Mouse (Mus musculus) heart, adult 2 months (tissue): ENCODE results near the gene Gm21988. TPM values are rescaled to one million over a fixed set of nuclear protein-coding genes. Genes with fewer than 3 reads are reported as not detected.

Experiments used
- DNase-seq, 2 experiments: peaks; one replicate each; pipeline ENCODE4 v3.0.0; 2021
- H3K27ac ChIP-seq: fragments of 200-600 bp; 2 replicates; pipeline ENCODE4 v1.8.1; 2022
- H3K27me3 ChIP-seq: fragments of 200-500 bp; 2 replicates; pipeline ENCODE4 v1.6.1; 2012; ENCODE audit warnings: mild to moderate bottlenecking, low read length, inconsistent platforms, mixed read lengths; ENCODE audit not compliant: control insufficient read depth, insufficient read depth
- H3K36me3 ChIP-seq: fragments of 200-500 bp; 2 replicates; pipeline ENCODE4 v1.6.1; 2012; ENCODE audit warnings: low read length, inconsistent platforms; ENCODE audit not compliant: control insufficient read depth, insufficient read depth
- H3K4me1 ChIP-seq: fragments of 200-500 bp; 2 replicates; pipeline ENCODE4 v1.6.1; 2011; ENCODE audit warnings: low read length; ENCODE audit not compliant: control insufficient read depth, insufficient read depth
- H3K4me3 ChIP-seq: fragments of 200-600 bp; 2 replicates; pipeline ENCODE4 v1.8.1; 2022
- H3K79me2 ChIP-seq: fragments of 200-500 bp; replicated peaks from 2 replicates; pipeline ENCODE4 v1.6.1; 2012; ENCODE audit warnings: mild to moderate bottlenecking, inconsistent platforms, low read length, moderate library complexity, mixed read lengths; ENCODE audit not compliant: control insufficient read depth, insufficient read depth
- H3K9ac ChIP-seq: fragments of 200-500 bp; 2 replicates; pipeline ENCODE4 v1.6.1; 2012; ENCODE audit warnings: low read depth, mild to moderate bottlenecking, control low read depth, inconsistent platforms, low read length, mixed read lengths
- CTCF ChIP-seq: fragments of 200-600 bp; IDR thresholded peaks from 2 replicates; pipeline ENCODE4 v1.8.1; 2022; ENCODE audit warnings: antibody characterized with exemption, mild to moderate bottlenecking, moderate library complexity
- EP300 ChIP-seq: fragments of 200-500 bp; IDR thresholded peaks from 2 replicates; pipeline ENCODE4 v1.6.1; 2011; ENCODE audit warnings: low read depth, low read length, control low read depth; ENCODE audit not compliant: insufficient read depth
- POLR2A ChIP-seq: fragments of 200-500 bp; IDR thresholded peaks from 2 replicates; pipeline ENCODE4 v1.6.1; 2011; ENCODE audit warnings: mild to moderate bottlenecking, low read depth, low read length, control low read depth; ENCODE audit not compliant: insufficient read depth
- WGBS: fragments of 180-500 bp; shearing (Covaris S2); methylation state at CpG from one replicate; pipeline ENCODE4 v1.1.7; 2018; 5-methylcytosine and 5-hydroxymethylcytosine counted together
- intact Hi-C: fragments of 180-260 bp; cut with DNase I; formaldehyde crosslinking; loops from one replicate; pipeline ENCODE4 v1.15.1; 2025
- polyA plus RNA-seq: library from polyadenylated mRNA; depleted of rRNA; stranded (reverse); fragments of >200 nt; gene quantifications from 2 replicates; pipeline ENCODE4 v1.2.3, GENCODE M21; 2012
- total RNA-seq, 2 experiments: library from RNA; stranded (reverse); gene quantifications; 2 replicates each; pipeline ENCODE4 v1.2.3; 2021

Gm21988 gene
- total and polyA plus RNA-seq, 3 experiments = 2.0 to 5.5 (median 3.4) TPM

GRCm38 (mm10) chr11:70247136-70247845, 7.7 kb upstream of the Gm21988 start:
- Histone ChIP-seq H3K4me3 (no peak overlapping the region), H3K36me3 (no peaks in the 10 kb centered on the region), H3K79me2 (no peaks in the 10 kb centered on the region), H3K27ac (no peak overlapping the region), H3K27me3 (no peaks in the 10 kb centered on the region), H3K9ac (no peak overlapping the region), H3K4me1 (no peaks in the 10 kb centered on the region)
- DNase-seq = peak; percentile 44 to 53
- intact Hi-C loops = no loop called here
- 45% methylated on average over 9 of the region's 9 CpGs for WGBS
- TF ChIP-seq CTCF (peak; percentile 94), EP300 (no peak)

DNA sequence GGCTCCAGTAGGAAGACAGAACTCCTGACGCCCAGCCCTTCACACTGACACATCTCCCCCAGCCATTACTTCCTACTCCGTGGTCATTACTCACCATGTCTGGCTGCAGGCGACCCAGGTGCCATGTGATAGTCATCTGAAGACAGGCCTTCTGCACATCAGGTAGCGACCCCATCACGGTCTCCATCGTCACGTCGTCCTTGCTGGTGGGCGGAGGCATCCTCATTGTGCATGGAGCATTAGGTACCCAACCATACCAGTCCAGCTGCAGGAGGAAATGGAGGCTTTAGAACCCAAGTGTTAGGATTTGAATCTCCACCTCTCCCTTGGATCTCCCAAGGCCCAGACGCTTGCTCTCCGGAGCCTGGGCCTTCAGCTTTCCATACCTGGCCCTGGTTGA, 3.0 kb upstream of the Gm21988 start:
- H3K9ac ChIP-seq = no peak overlapping the region
- DNase-seq = no peak
- H3K4me3 ChIP-seq = no peak overlapping the region
- intact Hi-C loops = no loop called here
- no peaks in the 10 kb centered on the region for H3K27me3 ChIP-seq
- TF ChIP-seq CTCF (no peak), EP300 (no peak)
- no peaks in the 10 kb centered on the region for H3K36me3 ChIP-seq
- 73% methylated on average over 11 of the region's 11 CpGs for WGBS
- no peaks in the 10 kb centered on the region; the same call in 1 of the 2 replicates for H3K4me1 ChIP-seq
- H3K27ac ChIP-seq = no peak overlapping the region
- H3K79me2 ChIP-seq = no peaks in the 10 kb centered on the region

- H3K27me3 ChIP-seq = no peaks in the 10 kb centered on the region
- H3K4me3 ChIP-seq = peak overlapping the region; percentile 96
- intact Hi-C loops = no loop called here
- H3K4me1 ChIP-seq = peaks cover 5% of the 10 kb centered on the region
- peak overlapping the region; percentile 89 for H3K9ac ChIP-seq
- DNase-seq = no peak
- H3K27ac ChIP-seq = peak overlapping the region; percentile 97
- H3K79me2 ChIP-seq = no peaks in the 10 kb centered on the region
- WGBS = 6% methylated on average over 23 of the region's 23 CpGs
- TF ChIP-seq EP300 (no peak), CTCF (no peak), POLR2A (0 out of 2 replicates have a peak, but pooled peaks have one; percentile 11)
- no peaks in the 10 kb centered on the region for H3K36me3 ChIP-seq
Observed at GRCm38 (mm10) chr11:70238591-70239440, 814 bp downstream of the Gm21988 start.

DNA sequence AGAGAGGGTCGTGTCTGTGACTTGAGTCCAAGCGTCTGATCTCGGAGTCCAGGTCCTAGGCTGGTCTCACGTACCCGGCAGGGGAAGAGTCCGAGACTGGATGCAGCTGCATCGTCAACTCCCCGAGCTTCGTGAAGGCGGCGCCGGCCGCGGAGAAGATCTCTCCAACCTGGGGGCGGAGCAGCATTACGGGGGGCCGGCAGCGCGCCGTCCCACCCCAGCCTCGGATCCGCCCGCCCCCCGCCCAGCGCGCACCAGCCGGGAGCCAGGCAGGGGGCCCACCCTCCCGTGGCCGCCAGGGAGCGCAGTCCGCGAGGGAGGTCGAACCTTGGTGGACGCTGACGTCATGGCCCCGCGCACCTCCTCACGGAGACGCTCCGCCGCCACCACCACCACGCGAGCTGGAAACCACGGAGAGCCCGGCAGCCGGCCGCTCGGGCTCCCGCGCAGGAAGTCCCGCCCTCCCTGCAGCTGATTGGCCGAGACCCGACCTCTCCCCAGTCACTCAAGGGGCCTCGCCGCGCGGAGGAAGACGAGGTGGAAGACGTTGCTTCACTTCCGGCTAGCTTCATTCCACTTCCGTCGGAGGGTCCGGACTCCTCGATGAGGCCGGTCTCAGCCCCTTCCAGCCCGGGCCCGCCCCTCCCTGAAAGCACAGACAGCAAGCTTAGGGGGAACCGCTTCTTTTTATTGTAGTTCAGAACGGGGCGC, 2.0 kb downstream of the Gm21988 start, which contains the start of gene 0610010K14Rik:
Gene 0610010K14Rik (minus strand): TSS at position 458 of the 711 bp plus-strand sequence.
- Histone ChIP-seq H3K4me3 (peak within 1 kb of the TSS; percentile 96), H3K79me2 (no peaks in the 10 kb centered on the region), H3K36me3 (no peaks in the 10 kb centered on the region), H3K27ac (peak within 1 kb of the TSS; percentile 97), H3K9ac (peak within 1 kb of the TSS; percentile 90), H3K4me1 (peaks cover 5% of the 10 kb centered on the region), H3K27me3 (no peaks in the 10 kb centered on the region)
- DNase-seq = peak; percentile 99
- WGBS = under 1% methylated on average over 67 of the region's 70 CpGs
- intact Hi-C loops = no loop called here
- TF ChIP-seq EP300 (peak; percentile 76; the same call in 1 of the 2 replicates), CTCF (peak; percentile 81), POLR2A (peak; percentile 96)

- Histone ChIP-seq H3K4me1 (peaks cover 5% of the 10 kb centered on the region), H3K27ac (peak overlapping the region; percentile 97), H3K27me3 (no peaks in the 10 kb centered on the region), H3K36me3 (no peaks in the 10 kb centered on the region), H3K79me2 (no peaks in the 10 kb centered on the region), H3K9ac (peak overlapping the region; percentile 19), H3K4me3 (peak overlapping the region; percentile 96)
- DNase-seq = peak in 1 of 2 experiments; percentile 54
- TF ChIP-seq POLR2A (0 out of 2 replicates have a peak, but pooled peaks have one; percentile 15), EP300 (no peak), CTCF (no peak)
- WGBS = 17% methylated on average over 7 of the region's 7 CpGs
- intact Hi-C loops = no loop called here
Observed at GRCm38 (mm10) chr11:70236717-70237116, 2.9 kb downstream of the Gm21988 start.
